Mouse (Mus musculus) midbrain, embryonic 14.5 days (tissue): ENCODE measurements around the gene Nhsl2. TPM values are rescaled to one million over a fixed set of nuclear protein-coding genes. Genes with fewer than 3 reads are reported as not detected.

Experiments used
- ATAC-seq: fragments of 200-750 bp; cut with Nextera tagmentation; 2 replicates; pipeline ENCODE4 v1.8.0; 2017; ENCODE audit warnings: moderate number of reproducible peaks, moderate library complexity; ENCODE audit not compliant: low FRiP score, low TSS enrichment
- DNase-seq: peaks from one replicate; pipeline ENCODE4 v3.0.0-alpha.2; 2015
- H3K27ac ChIP-seq: fragments of 300-500 bp; sonication (generic); replicated peaks from 2 replicates; pipeline ENCODE4 v1.5.1; 2014; ENCODE audit warnings: mild to moderate bottlenecking, low read depth, low read length, moderate library complexity
- H3K27me3 ChIP-seq: fragments of 300-500 bp; sonication (generic); 2 replicates; pipeline ENCODE4 v1.6.1; 2014; ENCODE audit warnings: low read length, control low read depth, mixed read lengths; ENCODE audit not compliant: control insufficient read depth, insufficient read depth
- H3K36me3 ChIP-seq: fragments of 300-500 bp; sonication (generic); 2 replicates; pipeline ENCODE4 v1.6.1; 2014; ENCODE audit warnings: low read length, control low read depth; ENCODE audit not compliant: control insufficient read depth, insufficient read depth
- H3K4me1 ChIP-seq: fragments of 300-500 bp; sonication (generic); 2 replicates; pipeline ENCODE4 v1.6.1; 2014; ENCODE audit warnings: mild to moderate bottlenecking, antibody characterized with exemption, low read length, control low read depth; ENCODE audit not compliant: control insufficient read depth, insufficient read depth
- H3K4me2 ChIP-seq: fragments of 300-500 bp; sonication (generic); 2 replicates; pipeline ENCODE4 v1.6.1; 2014; ENCODE audit warnings: mild to moderate bottlenecking, low read length, moderate library complexity
- H3K4me3 ChIP-seq: fragments of 300-500 bp; sonication (generic); replicated peaks from 2 replicates; pipeline ENCODE4 v1.5.1; 2014; ENCODE audit warnings: low read depth, low read length
- H3K9ac ChIP-seq: fragments of 300-500 bp; sonication (generic); replicated peaks from 2 replicates; pipeline ENCODE4 v1.6.1; 2014; ENCODE audit warnings: mild to moderate bottlenecking, low read length, moderate library complexity
- H3K9me3 ChIP-seq: fragments of 300-500 bp; sonication (generic); 2 replicates; pipeline ENCODE4 v1.6.1; 2016; ENCODE audit warnings: low read length, control low read depth, mixed read lengths; ENCODE audit not compliant: control insufficient read depth
- WGBS: fragments of 180-500 bp; shearing (Covaris S2); extraction: QIAGEN DNeasy Blood & Tissue Kit; methylation state at CpG from one replicate; pipeline ENCODE4 v1.1.7; 2014; 5-methylcytosine and 5-hydroxymethylcytosine counted together
- polyA plus RNA-seq: library from polyadenylated mRNA; unstranded; fragments of >200 nt; fragmentation: Nextera tagmentation; extraction: Ambion mirVana; gene quantifications from 2 replicates; pipeline ENCODE4 v1.2.1, GENCODE M21; 2014

Nhsl2 gene
- polyA plus RNA-seq, 1 experiment from 2014 or later: 7.8 TPM

- Histone ChIP-seq H3K27me3 (no peaks in the 10 kb centered on the region), H3K27ac (peak within 1 kb of the TSS; percentile 80), H3K4me3 (peak within 1 kb of the TSS; percentile 52), H3K4me2 (peak within 1 kb of the TSS; percentile 62), H3K4me1 (0 out of 2 replicates have a peak, but pooled peaks cover 6% of the 10 kb centered on the region), H3K36me3 (no peaks in the 10 kb centered on the region; the same call in 1 of the 2 replicates), H3K9me3 (no peaks in the 10 kb centered on the region), H3K9ac (peak within 1 kb of the TSS; percentile 67)
- WGBS: 23% methylated on average over 60 of the region's 61 CpGs
- DNase-seq: peak; percentile 92
- peak; percentile 90 for ATAC-seq
These were observed 221.6 kb downstream of the Nhsl2 start, which contains the start of gene Rtl5 for GRCm38 (mm10) chrX:102070591-102071471. Rtl5 (minus strand) TSS chrX:102071304.

DNA sequence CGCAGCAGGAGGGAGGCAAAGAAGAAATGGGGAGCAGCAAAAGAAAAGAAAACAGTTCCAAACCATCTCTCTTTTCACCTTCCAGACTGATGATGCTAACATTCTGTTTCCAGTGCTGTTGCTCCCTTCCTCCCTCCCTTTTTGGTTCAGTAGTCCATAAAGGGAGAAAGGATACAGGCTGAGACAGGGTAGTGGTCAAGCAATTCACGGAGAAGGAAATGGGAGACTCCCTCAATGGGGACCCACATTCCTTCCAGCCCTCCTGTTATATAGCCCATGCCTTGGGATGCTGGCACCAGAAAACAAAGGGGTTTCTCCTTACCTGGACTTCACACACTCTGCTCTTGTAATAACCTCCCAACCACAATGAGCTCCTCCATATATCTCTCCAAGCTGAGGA is 222.3 kb downstream of the Nhsl2 start:
- Histone ChIP-seq H3K4me1 (0 out of 2 replicates have a peak, but pooled peaks cover 6% of the 10 kb centered on the region), H3K9me3 (no peaks in the 10 kb centered on the region), H3K27me3 (no peaks in the 10 kb centered on the region), H3K4me3 (peak overlapping the region; percentile 52), H3K27ac (peak overlapping the region; percentile 80), H3K4me2 (peak overlapping the region; percentile 62), H3K9ac (0 out of 2 replicates have a peak overlapping the region, but pooled peaks have one; percentile 67), H3K36me3 (no peaks in the 10 kb centered on the region; the same call in 1 of the 2 replicates)
- ATAC-seq: peak; percentile 13; the same call in 1 of the 2 replicates
- WGBS: 10% methylated on average over 2 of the region's 2 CpGs
- peak; percentile 17 for DNase-seq

DNA sequence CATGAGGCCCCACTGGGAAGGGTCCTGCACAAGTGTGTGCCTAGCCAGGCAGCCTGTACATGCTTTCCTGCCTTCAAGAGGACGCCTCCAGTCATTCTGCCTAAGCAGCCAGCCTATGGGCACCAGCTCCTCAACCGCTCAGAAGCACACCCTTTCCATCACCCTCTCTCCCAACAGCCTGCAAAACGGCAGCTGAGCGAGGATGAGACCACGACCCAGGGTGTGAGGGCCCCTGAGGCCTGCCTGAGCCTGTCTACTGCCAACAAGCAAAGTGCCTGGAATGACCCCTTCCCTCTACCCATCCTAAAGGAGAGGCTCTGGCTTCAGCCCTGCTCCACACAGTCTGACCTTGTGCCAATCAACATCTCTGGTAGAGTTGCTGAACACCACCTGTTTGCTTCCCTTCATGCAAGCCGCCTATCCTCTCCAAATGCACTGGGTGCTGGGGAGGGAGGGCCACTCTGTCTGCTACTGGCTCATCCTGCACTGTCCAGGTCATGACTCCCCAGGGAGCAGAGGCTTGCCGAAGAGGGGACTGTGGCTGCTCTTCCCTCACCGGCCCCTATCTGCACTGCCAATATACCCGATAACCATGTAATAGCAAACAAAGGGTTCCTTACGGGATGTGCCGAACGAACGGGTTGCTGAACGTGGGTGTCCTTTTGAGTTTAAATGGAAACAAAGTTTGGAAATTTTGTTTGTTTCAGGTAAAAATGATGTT is 224.6 kb downstream of the Nhsl2 start:
- no peaks in the 10 kb centered on the region for H3K9me3 ChIP-seq
- H3K27me3 ChIP-seq: no peaks in the 10 kb centered on the region
- DNase-seq: no peak
- H3K4me3 ChIP-seq: no peak overlapping the region
- H3K36me3 ChIP-seq: no peaks in the 10 kb centered on the region
- 0 out of 2 replicates have a peak, but pooled peaks cover 6% of the 10 kb centered on the region for H3K4me1 ChIP-seq
- H3K27ac ChIP-seq: no peak overlapping the region
- WGBS: 61% methylated on average over 14 of the region's 14 CpGs
- no peak overlapping the region for H3K4me2 ChIP-seq
- no peak overlapping the region for H3K9ac ChIP-seq
- ATAC-seq: no peak

DNA sequence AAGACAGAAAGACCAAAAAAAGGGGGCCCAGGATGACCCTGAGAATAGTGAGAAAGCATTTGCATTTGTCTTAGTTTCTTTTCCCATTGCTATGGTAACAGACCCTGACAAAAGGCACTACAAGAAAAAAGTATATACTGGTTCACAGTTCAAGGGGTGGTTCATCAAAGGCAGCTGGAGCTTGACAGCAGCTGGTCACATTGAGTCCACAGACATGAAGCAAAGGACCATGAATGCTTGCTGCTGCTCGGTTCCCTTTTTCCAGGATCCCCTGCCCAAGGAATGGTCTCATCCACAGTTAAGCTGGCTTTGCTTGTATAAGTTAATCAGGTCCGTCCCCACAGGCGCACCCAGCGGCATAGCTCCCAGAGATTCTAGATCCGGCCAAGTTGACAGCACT is 225.2 kb downstream of the Nhsl2 start:
- no peak overlapping the region for H3K27ac ChIP-seq
- H3K4me1 ChIP-seq: 0 out of 2 replicates have a peak, but pooled peaks cover 6% of the 10 kb centered on the region
- no peak for ATAC-seq
- no peaks in the 10 kb centered on the region for H3K27me3 ChIP-seq
- no peak overlapping the region for H3K4me2 ChIP-seq
- no peak overlapping the region for H3K4me3 ChIP-seq
- H3K36me3 ChIP-seq: no peaks in the 10 kb centered on the region
- WGBS: 47% methylated on average over 5 of the region's 5 CpGs
- DNase-seq: no peak
- H3K9ac ChIP-seq: no peak overlapping the region
- H3K9me3 ChIP-seq: no peaks in the 10 kb centered on the region

- no peaks in the 10 kb centered on the region for H3K9me3 ChIP-seq
- H3K36me3 ChIP-seq: no peaks in the 10 kb centered on the region
- no peak overlapping the region for H3K4me3 ChIP-seq
- H3K9ac ChIP-seq: no peak overlapping the region
- 0 out of 2 replicates have a peak, but pooled peaks cover 6% of the 10 kb centered on the region for H3K4me1 ChIP-seq
- no peaks in the 10 kb centered on the region for H3K27me3 ChIP-seq
- ATAC-seq (no peak), DNase-seq (no peak)
- no peak overlapping the region for H3K4me2 ChIP-seq
- 80% methylated on average over 4 of the region's 4 CpGs for WGBS
- no peak overlapping the region for H3K27ac ChIP-seq
These were observed 226.0 kb downstream of the Nhsl2 start for GRCm38 (mm10) chrX:102075158-102075557.

GRCm38 (mm10) chrX:102076886-102077765 is 227.9 kb downstream of the Nhsl2 start:
- WGBS: 79% methylated on average over 7 of the region's 7 CpGs
- Histone ChIP-seq H3K27ac (no peak overlapping the region), H3K4me2 (no peak overlapping the region), H3K4me1 (peaks cover 19% of the 10 kb centered on the region), H3K9me3 (no peaks in the 10 kb centered on the region), H3K36me3 (no peaks in the 10 kb centered on the region), H3K27me3 (no peaks in the 10 kb centered on the region), H3K4me3 (no peak overlapping the region), H3K9ac (no peak overlapping the region)
- DNase-seq: no peak
- no peak for ATAC-seq

DNA sequence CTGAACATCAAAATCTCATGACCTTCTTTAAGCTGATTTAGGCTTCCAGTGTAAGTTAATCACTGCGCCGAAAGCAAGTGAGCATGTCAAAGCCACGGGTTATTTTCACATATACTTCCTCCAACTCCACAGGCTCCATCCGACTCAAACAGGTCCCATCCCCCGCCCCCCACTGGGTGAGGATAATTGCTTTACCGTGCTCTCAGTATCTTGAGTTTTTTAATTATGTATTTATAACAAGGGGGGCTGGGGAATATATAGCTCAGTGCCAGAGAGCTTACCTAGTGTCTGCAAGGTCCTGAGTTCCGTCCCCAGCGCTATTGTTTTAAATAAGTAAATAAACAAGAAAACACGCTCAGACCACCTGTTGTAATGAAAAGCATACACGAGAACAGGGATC is 231.9 kb downstream of the Nhsl2 start:
- peak; percentile 41 for DNase-seq
- ATAC-seq: peak; percentile 44; the same call in 1 of the 2 replicates
- Histone ChIP-seq H3K4me3 (no peak overlapping the region), H3K4me2 (peak overlapping the region; percentile 26), H3K27me3 (no peaks in the 10 kb centered on the region), H3K9me3 (no peaks in the 10 kb centered on the region), H3K27ac (peak overlapping the region; percentile 90), H3K9ac (no peak overlapping the region), H3K4me1 (peaks cover 27% of the 10 kb centered on the region), H3K36me3 (no peaks in the 10 kb centered on the region)
- 37% methylated on average over 10 of the region's 10 CpGs for WGBS
